Mouse (Mus musculus): ENCODE data around the gene P3h1.

The P3h1 gene

DNA sequence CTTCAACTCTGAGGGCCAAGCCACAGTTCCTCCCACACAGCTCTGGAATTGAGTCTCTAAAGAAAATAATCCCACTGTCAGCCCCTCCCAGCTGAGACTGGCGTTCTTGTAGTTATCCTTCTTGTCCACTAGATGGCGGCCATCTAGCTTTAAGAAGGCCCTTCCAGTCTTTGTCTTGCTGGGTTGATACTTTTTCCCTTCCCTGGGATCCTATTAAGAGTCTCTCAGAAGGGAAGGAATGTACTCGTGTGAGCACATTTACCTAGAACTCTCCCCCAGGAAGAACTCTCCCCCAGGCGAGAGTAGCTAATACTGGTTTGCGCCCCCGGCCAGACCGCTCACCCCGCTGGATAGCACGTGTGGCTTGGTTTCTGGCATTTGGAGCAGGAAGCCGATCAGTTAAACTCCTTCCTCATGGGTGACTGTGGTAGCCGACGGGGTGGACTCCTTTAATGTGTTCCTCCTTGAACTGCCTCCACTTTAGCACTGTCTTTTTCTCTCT lies 6.5 kb downstream of the P3h1 start:
- peak; percentile 41 for DNase-seq

DNA sequence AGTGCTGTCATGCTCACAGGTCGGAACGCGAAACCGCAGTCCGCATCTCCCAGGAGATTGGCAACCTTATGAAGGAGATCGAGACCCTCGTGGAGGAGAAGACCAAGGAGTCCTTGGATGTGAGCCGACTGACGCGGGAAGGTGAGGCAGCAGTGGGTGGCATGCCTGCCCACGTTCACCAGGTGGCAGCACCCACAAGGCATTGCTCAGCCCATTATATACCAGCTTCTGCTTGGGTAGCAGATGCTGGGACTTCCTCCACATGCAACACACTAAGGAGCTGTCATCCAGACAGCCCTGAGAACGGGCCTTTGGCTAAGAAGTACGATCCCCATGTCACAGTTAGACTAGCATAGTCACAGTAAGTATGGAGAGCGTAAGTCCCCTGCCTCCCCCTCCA lies 8.9 kb downstream of the P3h1 start:
- peak; percentile 79 for DNase-seq

DNA sequence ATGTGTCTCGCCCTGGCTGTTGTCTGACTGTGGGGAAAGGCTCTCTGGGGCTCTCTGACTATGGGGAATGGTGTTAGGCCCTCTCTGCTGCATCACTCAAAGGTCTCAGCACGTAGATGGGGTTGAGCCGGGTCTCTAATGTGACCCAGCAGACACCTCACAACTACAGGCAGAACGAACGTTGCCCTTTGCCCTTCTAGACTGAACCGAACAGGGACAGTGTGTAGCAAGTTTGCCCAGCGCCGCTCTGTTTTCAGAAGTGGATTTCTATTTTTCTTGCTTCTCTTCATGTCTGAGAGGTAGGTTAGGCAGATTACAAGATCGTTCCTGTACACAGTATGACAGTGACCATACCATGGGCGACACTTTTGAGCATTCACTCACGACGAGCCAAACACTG lies 9.9 kb downstream of the P3h1 start:
- no peak for DNase-seq

- DNase-seq = no peak
Measured at GRCm38 (mm10) chr4:119244468-119245240, 11.9 kb downstream of the P3h1 start.

- DNase-seq = no peak
Measured at GRCm38 (mm10) chr4:119245556-119245955, 12.8 kb downstream of the P3h1 start.

- DNase-seq = no peak
Measured at GRCm38 (mm10) chr4:119245961-119246360, 13.2 kb downstream of the P3h1 start.

DNA sequence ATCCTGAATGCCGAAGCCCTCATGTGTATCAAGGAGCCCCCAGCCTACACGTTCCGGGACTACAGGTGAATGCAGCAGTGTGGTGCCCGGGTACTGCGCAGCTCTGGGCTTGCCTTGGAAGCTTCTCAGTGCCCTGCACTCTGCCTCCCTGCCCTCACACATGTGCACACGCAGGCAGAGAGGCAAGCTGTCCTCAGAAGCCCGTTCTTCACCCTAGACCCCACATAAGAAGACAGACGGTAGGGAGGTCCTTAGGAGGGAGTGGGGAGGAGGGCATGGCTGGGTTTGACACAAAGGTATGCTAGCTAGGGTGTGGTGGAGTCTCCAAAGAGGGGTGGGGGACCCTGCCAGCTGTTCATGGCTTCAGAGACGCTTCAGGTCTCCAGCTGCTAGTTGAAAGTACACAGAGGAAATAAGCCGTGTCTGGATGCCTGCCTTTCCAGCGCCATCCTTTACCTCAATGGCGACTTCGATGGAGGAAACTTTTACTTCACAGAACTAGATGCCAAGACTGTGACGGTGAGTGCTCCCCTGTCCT lies 14.0 kb downstream of the P3h1 start:
- peak; percentile 55 for DNase-seq

DNA sequence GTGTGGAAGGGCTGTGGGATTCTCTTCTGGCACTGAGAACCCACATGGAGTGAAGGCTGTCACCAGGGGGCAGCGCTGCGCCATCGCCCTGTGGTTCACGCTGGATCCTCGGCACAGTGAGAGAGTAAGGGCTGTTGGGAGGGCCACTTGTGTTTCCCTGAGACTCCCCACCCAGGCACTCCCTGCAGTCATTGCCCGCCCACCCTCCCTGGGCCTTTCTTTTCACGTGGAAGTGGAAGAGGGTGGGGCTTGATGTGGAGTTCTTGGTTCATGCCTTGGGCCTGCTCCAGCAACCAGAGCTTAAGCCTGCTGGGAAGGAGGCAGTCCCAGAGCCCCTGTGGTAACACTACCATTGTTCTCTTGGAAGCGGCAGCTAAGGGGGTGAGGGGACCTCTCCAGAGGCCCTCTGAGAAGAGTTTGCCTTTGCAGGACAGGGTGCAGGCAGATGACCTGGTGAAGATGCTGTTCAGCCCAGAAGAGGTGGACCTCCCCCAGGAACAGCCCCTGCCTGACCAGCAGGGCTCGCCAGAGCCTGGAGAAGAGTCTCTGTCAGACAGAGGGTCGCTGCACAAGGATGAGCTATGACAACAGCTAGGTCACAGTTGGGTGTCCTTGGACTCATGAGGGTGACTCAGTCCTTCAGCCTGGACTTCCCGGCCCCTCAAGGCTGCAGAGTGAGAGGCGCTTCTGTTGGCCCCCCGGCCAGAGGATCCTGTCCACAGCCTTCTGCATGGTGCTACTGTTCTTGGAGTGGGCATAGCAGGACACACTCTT lies 14.9 kb downstream of the P3h1 start:
- peak; percentile 93 for DNase-seq

GRCm38 (mm10) chr4:119248407-119248965 lies 15.8 kb downstream of the P3h1 start:
- no peak for DNase-seq

- DNase-seq = no peak
Measured at GRCm38 (mm10) chr4:119252025-119252808, 19.5 kb downstream of the P3h1 start.

DNA sequence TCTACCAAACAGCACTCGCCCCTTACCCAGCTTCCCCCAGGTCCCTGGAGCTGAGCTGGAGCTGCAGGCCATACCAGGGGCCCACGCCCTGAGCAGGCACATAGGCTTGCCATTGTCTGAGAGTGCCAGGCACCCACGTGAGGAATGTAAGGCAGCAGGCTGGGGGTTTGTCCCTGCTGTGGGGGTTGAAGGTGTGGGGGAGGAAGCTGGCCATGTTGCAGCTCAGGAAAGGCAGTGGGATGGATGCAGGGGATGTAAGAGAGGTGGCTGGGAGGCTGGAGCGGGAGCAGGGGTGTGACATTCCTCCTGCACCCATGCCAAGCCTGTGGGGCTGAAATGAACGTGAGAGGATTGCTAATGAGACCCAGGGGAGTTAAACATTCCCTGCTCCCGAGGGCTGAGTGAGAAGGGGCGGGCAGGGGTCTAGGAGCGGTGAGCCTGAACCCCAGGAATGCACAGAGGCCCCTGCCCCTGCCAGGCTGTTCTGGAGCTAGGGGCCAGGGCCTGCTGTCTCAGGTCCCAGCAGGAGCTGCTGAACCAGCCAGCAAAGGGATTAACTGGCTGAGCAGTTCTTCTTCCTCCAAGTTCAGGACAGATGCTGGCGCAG lies 21.4 kb downstream of the P3h1 start:
- DNase-seq = no peak

DNA sequence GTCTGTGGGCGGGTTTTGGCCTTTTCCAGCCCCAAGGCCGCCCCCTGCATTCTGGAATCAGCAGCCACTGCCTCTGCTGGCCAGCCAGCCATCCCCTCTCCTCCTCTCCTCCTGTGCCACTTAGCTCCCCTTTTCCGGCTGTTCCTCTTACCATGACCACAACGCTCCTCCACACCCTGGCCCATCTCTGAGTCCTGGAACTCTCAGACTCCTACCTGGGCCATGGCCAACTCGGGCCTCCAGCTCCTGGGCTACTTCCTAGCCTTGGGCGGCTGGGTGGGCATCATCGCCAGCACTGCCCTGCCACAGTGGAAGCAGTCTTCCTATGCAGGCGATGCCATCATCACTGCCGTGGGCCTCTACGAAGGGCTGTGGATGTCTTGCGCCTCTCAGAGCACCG lies 22.6 kb downstream of the P3h1 start, which contains the start of gene Cldn19:
Gene Cldn19, plus strand, starts transcription at position 64 of the 400 bp plus-strand sequence.
- no peak for DNase-seq

DNA sequence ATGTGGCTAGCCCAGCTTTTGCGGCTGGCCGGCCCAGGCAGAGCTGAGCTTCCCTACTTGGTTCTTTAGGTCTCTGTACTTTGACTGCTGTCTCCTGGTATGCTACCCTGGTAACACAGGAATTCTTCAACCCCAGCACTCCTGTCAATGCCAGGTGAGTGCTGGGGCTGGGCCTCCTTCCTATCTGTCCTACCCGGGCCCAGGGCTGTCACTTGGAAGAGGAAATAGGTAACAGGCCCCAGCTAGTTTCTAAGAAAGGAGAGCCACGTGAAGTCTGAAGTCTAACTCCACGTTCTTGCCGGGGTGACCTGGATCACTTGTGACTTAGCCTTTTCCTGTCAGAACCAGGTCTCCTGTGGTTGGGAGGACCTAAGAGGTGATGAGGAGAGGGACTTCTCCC lies 24.4 kb downstream of the P3h1 start:
- no peak for DNase-seq

- DNase-seq = no peak
Measured at GRCm38 (mm10) chr4:119259344-119260254, 26.9 kb downstream of the P3h1 start.

- no peak for DNase-seq
Measured at GRCm38 (mm10) chr4:119261087-119261713, 28.5 kb downstream of the P3h1 start.

DNA sequence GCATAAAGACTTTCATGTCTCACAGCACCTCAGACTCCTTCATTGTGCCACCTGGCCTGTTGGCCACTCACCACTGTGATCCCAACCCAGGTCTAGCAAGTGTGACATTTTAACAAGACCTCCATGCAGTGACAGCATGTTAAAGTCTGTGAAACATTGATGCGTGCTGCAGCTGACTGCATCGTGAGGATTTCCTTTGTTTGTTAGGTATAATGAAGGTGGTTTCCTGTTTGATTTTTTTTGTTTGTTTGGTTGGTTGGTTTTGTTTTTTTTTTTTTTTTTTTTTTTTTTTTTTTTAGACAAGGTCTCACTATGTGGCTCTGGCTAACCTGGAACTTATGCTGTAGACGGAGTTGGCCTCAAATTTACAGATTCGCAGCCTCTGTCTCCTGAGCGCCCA lies 29.8 kb downstream of the P3h1 start:
- no peak for DNase-seq

DNA sequence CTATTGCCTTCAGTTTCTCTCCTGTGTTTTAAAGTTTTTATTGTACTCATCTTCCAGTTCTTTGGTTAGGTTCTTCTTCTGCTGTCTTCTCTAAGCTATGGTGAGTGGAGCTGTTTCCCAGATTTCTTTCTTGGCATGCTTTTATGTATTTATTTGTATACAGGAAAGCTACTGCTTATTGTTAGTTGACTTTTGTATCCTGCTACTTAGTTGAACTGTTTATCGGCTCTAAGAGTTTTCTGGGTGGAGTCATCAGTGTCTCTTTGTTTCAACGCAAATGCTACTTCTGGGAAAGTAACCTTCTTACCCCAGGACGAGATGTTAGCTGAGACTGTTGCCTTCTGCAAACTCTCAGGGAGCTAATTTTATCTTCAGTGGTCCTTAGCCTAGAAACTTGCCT lies 30.7 kb downstream of the P3h1 start:
- DNase-seq = no peak

DNA sequence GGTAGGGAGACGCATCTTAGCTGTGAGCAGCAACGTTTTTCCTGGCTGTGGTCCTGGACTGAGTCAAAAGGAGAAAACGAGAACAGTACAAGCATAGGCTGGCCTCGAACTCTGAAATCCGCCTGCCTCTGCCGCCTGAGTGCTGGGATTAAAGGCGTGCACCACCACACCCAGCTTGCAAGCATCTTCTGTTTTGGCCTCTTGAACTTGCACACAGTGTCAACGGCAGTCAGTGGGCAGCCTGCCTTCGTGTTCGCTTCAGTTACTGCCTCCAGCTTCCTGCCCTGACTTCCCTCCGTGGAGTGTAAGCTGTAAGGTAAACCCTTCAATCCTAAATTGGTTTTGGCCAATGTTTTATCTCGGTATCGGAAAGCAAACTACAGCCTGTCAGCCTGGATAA lies 33.9 kb downstream of the P3h1 start:
- DNase-seq = no peak

GRCm38 (mm10) chr4:119274627-119275026 lies 41.9 kb downstream of the P3h1 start:
- no peak for DNase-seq

DNA sequence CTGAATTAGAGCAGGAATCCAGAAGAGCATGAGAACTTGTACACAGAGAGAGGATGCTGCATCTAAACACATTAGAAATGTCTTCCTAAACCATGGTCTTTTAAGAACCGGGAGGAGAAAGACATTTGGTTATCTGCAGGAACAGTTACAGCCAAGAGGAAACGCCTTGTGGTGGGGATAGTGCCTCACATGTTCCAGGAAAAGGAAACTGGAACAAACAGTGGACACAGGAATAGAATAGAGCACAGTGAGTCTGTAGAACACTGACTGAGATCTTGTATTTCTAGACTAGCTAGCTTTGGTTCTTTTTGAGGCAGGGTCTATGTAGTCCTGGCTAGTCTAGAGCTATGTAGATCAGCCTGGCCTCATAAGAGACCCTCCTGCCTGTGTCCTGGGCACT lies 42.5 kb downstream of the P3h1 start:
- DNase-seq = no peak

- no peak for DNase-seq
Measured at GRCm38 (mm10) chr4:119275726-119276125, 43.0 kb downstream of the P3h1 start.

All from thymus, postnatal 4 days (tissue).